Mouse (Mus musculus): Measurements from ENCODE around the gene Akip1. TPM values are rescaled to one million over a fixed set of nuclear protein-coding genes. Genes with fewer than 3 reads are reported as not detected.
A peak's percentile ranks its signal among the peaks of the same experiment; 100 is the strongest.

Akip1 gene
- 39.3 and 41.2 TPM in 2 replicates for polyA plus RNA-seq (2015; fragmentation: Nextera tagmentation; extraction: Ambion mirVana)

DNA sequence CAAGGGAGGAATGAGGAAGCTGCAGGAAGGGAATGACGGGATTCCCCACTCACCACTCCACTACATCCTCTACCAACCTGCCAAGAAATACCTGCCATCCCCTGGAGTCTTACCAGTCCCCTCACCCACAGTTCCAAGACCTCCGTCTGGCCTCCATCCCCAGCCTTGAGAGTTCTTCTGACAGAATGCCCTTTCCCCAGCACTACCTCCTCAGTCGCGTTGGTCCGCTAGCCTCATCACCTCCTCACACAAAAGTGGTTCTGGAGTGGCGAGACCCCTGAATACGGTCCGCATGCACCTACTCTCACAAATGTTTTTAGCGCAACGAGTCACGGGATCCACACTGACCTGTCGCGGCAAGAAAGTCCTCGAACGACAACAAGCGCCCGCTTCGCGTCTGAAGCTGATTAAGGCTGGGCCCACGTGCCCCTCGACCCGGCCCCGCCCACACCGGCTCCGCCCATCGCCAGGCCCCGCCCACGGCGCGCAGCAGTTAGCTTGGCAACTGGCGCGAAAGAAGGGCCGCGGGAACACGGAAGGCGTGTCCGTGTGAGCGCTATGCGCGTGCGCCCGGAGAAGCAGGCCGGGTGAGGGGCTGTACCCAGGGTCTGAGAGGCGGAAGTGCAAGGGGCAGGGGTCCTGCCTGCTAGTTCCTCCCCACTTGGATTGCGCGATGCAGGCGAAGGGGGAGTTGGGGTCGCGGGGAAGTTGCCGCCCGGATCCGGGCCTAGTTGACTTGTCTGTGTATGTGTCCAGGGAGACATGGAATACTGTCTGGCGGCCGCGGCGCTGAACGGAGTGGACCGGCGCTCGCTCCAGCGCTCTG lies at the start of gene Akip1, which contains the start of gene St5:
TSS of gene Akip1 (plus strand) at position 501 of the 826 bp plus-strand sequence.
TSS of gene St5 (minus strand) at position 416 of the 826 bp plus-strand sequence.
- Histone ChIP-seq H3K4me3 (peak within 1 kb of the TSS; percentile 67), H3K9ac (peak within 1 kb of the TSS; percentile 66), H3K27me3 (no peaks in the 10 kb centered on the region), H3K9me3 (no peaks in the 10 kb centered on the region), H3K27ac (peak within 1 kb of the TSS; percentile 84), H3K4me1 (peaks cover 24% of the 10 kb centered on the region), H3K36me3 (no peaks in the 10 kb centered on the region), H3K4me2 (peak within 1 kb of the TSS; percentile 76)
- WGBS, result under 1% methylated on average over 61 of the region's 61 CpGs
- ATAC-seq (ENCODE audit: borderline replicate concordance, extremely low read depth, low FRiP score, low TSS enrichment), result peak; percentile 95

DNA sequence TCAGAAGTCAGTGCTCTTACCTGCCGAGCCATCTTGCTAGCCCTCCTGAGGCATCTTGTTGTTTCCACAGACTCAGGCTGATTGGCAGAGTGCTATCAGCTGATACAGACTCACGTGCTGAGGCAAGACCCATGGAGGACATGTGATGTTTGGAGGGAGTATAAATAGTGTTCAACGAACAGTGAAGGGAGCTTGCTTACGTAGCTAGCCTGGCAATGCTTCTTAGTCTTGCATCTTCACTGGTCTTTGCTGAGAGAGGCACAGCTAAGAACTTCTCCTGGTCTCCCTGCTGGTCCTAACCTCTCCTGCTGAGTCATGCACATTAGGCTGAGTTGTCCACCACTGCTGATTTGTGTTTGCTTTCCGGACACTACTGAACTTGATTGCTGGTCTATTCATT lies 48.6 kb upstream of the Akip1 start:
- Histone ChIP-seq H3K27ac (no peak overlapping the region), H3K4me2 (no peak overlapping the region), H3K36me3 (no peaks in the 10 kb centered on the region), H3K9ac (no peak overlapping the region), H3K4me3 (no peak overlapping the region), H3K4me1 (peaks cover 5% of the 10 kb centered on the region), H3K27me3 (no peaks in the 10 kb centered on the region), H3K9me3 (no peaks in the 10 kb centered on the region)
- 70% methylated on average over 5 of the region's 5 CpGs for WGBS
- ATAC-seq (ENCODE audit: borderline replicate concordance, extremely low read depth, low FRiP score, low TSS enrichment), result no peak

DNA sequence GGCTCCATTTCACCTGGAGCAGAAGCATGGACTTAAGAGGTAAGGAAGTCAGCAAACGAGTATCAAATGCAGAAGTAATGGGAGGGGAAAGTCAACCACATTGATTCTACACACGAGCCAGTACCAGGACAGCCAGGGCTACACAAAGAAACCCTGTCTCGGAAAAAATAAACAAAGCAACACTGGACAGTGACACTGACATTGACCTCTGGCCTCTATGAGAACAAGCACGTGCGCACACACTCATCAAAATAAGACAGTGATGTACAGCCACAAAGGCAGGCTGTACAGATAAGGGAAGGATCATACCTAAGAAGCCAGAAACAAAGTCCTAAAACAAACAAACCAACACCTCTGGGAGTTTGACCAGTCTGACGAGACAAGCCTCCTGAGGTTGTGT lies 45.6 kb upstream of the Akip1 start:
- no peak overlapping the region for H3K9ac ChIP-seq
- no peaks in the 10 kb centered on the region for H3K27me3 ChIP-seq
- no peak overlapping the region for H3K27ac ChIP-seq
- 25% methylated on average over 6 of the region's 6 CpGs for whole genome bisulfite sequencing
- H3K36me3 ChIP-seq, result no peaks in the 10 kb centered on the region
- ATAC-seq (ENCODE audit: borderline replicate concordance, extremely low read depth, low FRiP score, low TSS enrichment), result no peak
- no peak overlapping the region for H3K4me3 ChIP-seq
- H3K9me3 ChIP-seq, result no peaks in the 10 kb centered on the region
- peaks cover 13% of the 10 kb centered on the region for H3K4me1 ChIP-seq
- no peak overlapping the region for H3K4me2 ChIP-seq

GRCm38 (mm10) chr7:109659278-109659677 lies 44.2 kb upstream of the Akip1 start:
- H3K9ac ChIP-seq, result no peak overlapping the region
- no peaks in the 10 kb centered on the region for H3K9me3 ChIP-seq
- no peak overlapping the region for H3K4me3 ChIP-seq
- 88% methylated on average over 2 of the region's 2 CpGs for WGBS
- H3K4me2 ChIP-seq, result no peak overlapping the region
- H3K36me3 ChIP-seq, result no peaks in the 10 kb centered on the region
- H3K27me3 ChIP-seq, result no peaks in the 10 kb centered on the region
- no peak overlapping the region for H3K27ac ChIP-seq
- no peak for ATAC-seq (ENCODE audit: borderline replicate concordance, extremely low read depth, low FRiP score, low TSS enrichment)
- H3K4me1 ChIP-seq, result peaks cover 13% of the 10 kb centered on the region

DNA sequence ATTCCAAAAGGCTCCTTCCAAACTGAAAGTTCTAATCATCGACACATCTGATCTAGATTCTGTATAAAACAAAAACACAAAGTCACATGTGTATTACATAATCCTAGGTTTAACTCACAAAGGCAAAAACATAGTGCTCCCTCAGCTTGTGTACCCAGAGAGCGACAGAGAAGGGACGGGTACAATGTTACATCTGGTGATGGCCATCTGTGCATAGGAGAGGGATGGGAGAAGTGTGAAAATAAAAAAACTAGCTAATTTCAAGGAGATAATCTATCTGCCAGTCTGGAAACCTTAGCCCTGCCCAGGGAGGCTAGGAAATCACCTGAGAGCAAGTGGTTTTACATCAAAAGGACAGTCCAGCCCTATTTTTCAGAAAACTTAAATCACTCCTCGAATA lies 40.9 kb upstream of the Akip1 start:
- ATAC-seq (ENCODE audit: borderline replicate concordance, extremely low read depth, low FRiP score, low TSS enrichment), result no peak
- 73% methylated on average over 4 of the region's 4 CpGs for WGBS

GRCm38 (mm10) chr7:109666664-109667063 lies 36.8 kb upstream of the Akip1 start:
- no peaks in the 10 kb centered on the region for H3K27me3 ChIP-seq
- no peak for ATAC-seq (ENCODE audit: borderline replicate concordance, extremely low read depth, low FRiP score, low TSS enrichment)
- H3K27ac ChIP-seq, result no peak overlapping the region
- no peak overlapping the region for H3K4me3 ChIP-seq
- H3K9ac ChIP-seq, result no peak overlapping the region
- H3K9me3 ChIP-seq, result no peaks in the 10 kb centered on the region
- peaks cover 20% of the 10 kb centered on the region for H3K4me1 ChIP-seq
- H3K4me2 ChIP-seq, result no peak overlapping the region
- no peaks in the 10 kb centered on the region for H3K36me3 ChIP-seq
- WGBS, result 72% methylated on average over 5 of the region's 5 CpGs

More for the DNA sequence above, 40.9 kb upstream of the Akip1 start:
- Histone ChIP-seq H3K4me2 (no peak overlapping the region), H3K4me3 (no peak overlapping the region), H3K36me3 (no peaks in the 10 kb centered on the region), H3K4me1 (peaks cover 13% of the 10 kb centered on the region), H3K27ac (no peak overlapping the region), H3K27me3 (no peaks in the 10 kb centered on the region), H3K9me3 (no peaks in the 10 kb centered on the region), H3K9ac (no peak overlapping the region)

GRCm38 (mm10) chr7:109669426-109670170 lies 33.9 kb upstream of the Akip1 start:
- Histone ChIP-seq H3K9ac (peak overlapping the region; percentile 2; the same call in 1 of the 2 replicates), H3K27ac (no peak overlapping the region), H3K36me3 (no peaks in the 10 kb centered on the region), H3K4me2 (peak overlapping the region; percentile 54), H3K27me3 (no peaks in the 10 kb centered on the region), H3K9me3 (no peaks in the 10 kb centered on the region), H3K4me1 (peaks cover 32% of the 10 kb centered on the region), H3K4me3 (peak overlapping the region; percentile 55)
- 57% methylated on average over 5 of the region's 5 CpGs for WGBS
- no peak for ATAC-seq (ENCODE audit: borderline replicate concordance, extremely low read depth, low FRiP score, low TSS enrichment)

GRCm38 (mm10) chr7:109671581-109672471 lies 31.7 kb upstream of the Akip1 start:
- peak overlapping the region; percentile 67 for H3K9ac ChIP-seq

GRCm38 (mm10) chr7:109674944-109675628 lies 28.4 kb upstream of the Akip1 start:
- no peak overlapping the region for H3K9ac ChIP-seq
- H3K4me1 ChIP-seq, result peaks cover 31% of the 10 kb centered on the region
- peak overlapping the region; percentile 73 for H3K27ac ChIP-seq
- H3K4me3 ChIP-seq, result no peak overlapping the region
- WGBS, result 26% methylated on average over 4 of the region's 4 CpGs
- no peaks in the 10 kb centered on the region for H3K9me3 ChIP-seq
- ATAC-seq (ENCODE audit: borderline replicate concordance, extremely low read depth, low FRiP score, low TSS enrichment), result no peak
- H3K27me3 ChIP-seq, result no peaks in the 10 kb centered on the region
- H3K4me2 ChIP-seq, result no peak overlapping the region
- no peaks in the 10 kb centered on the region for H3K36me3 ChIP-seq

More at GRCm38 (mm10) chr7:109671581-109672471, 31.7 kb upstream of the Akip1 start:
- WGBS, result under 1% methylated on average over 34 of the region's 44 CpGs
- H3K27ac ChIP-seq, result peak overlapping the region; percentile 96
- no peaks in the 10 kb centered on the region for H3K27me3 ChIP-seq
- no peaks in the 10 kb centered on the region for H3K9me3 ChIP-seq
- peak overlapping the region; percentile 54 for H3K4me2 ChIP-seq
- H3K36me3 ChIP-seq, result no peaks in the 10 kb centered on the region
- peak; percentile 95 for ATAC-seq (ENCODE audit: borderline replicate concordance, extremely low read depth, low FRiP score, low TSS enrichment)
- H3K4me3 ChIP-seq, result peak overlapping the region; percentile 55
- H3K4me1 ChIP-seq, result peaks cover 42% of the 10 kb centered on the region

DNA sequence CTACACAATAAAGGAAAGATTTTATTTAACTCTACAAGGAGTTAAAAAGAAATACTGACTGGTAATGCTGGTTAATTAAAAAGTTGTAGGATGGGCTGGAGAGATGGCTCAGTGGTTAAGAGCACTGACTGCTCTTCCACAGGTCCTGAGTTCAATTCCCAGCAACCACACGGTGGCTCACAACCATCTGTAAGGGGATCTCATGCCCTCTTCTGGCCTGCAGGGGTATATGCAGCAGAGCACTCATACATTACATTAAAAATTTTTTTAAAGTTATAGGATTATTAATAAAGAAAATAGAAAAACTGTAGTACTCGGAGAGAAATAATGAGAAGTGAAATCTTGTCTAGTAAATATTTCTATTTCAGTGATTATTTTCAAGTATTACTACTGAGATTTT lies 23.2 kb upstream of the Akip1 start:
- H3K36me3 ChIP-seq, result no peaks in the 10 kb centered on the region
- H3K4me1 ChIP-seq, result peaks cover 7% of the 10 kb centered on the region
- H3K27ac ChIP-seq, result no peak overlapping the region
- H3K4me3 ChIP-seq, result no peak overlapping the region
- WGBS, result 89% methylated on average over 2 of the region's 2 CpGs
- no peak overlapping the region for H3K9ac ChIP-seq
- no peaks in the 10 kb centered on the region for H3K9me3 ChIP-seq
- no peaks in the 10 kb centered on the region for H3K27me3 ChIP-seq
- no peak overlapping the region for H3K4me2 ChIP-seq
- no peak for ATAC-seq (ENCODE audit: borderline replicate concordance, extremely low read depth, low FRiP score, low TSS enrichment)

DNA sequence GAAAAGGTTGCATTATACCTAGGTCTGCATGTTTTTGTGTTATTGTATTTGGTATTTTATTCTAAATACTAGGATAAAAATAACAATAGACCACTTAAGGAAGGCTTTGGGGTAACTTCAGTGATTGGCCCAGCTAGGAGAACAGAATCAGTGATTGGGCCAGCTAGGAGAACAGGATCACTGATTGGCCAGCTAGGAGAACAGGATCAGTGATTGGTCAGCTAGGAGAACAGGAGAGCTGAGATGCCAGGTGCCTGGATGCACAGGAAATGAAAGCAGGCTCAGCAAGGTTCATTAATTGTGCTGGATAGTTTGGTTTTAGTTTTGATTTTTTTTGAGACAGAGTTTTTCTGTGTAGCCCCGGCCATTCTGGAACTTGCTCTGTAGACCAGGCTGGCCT lies 22.6 kb upstream of the Akip1 start:
- H3K27me3 ChIP-seq, result no peaks in the 10 kb centered on the region
- H3K36me3 ChIP-seq, result no peaks in the 10 kb centered on the region
- H3K9me3 ChIP-seq, result no peaks in the 10 kb centered on the region
- no peak overlapping the region for H3K4me2 ChIP-seq
- 87% methylated on average over 1 of the region's 1 CpGs for WGBS
- no peak overlapping the region for H3K9ac ChIP-seq
- no peak overlapping the region for H3K4me3 ChIP-seq
- H3K27ac ChIP-seq, result no peak overlapping the region
- ATAC-seq (ENCODE audit: borderline replicate concordance, extremely low read depth, low FRiP score, low TSS enrichment), result no peak
- peaks cover 1% of the 10 kb centered on the region; the same call in 1 of the 2 replicates for H3K4me1 ChIP-seq
